Comparison of ENCODE assay signal across 21 mouse cellular contexts in the genomic region with DNA sequence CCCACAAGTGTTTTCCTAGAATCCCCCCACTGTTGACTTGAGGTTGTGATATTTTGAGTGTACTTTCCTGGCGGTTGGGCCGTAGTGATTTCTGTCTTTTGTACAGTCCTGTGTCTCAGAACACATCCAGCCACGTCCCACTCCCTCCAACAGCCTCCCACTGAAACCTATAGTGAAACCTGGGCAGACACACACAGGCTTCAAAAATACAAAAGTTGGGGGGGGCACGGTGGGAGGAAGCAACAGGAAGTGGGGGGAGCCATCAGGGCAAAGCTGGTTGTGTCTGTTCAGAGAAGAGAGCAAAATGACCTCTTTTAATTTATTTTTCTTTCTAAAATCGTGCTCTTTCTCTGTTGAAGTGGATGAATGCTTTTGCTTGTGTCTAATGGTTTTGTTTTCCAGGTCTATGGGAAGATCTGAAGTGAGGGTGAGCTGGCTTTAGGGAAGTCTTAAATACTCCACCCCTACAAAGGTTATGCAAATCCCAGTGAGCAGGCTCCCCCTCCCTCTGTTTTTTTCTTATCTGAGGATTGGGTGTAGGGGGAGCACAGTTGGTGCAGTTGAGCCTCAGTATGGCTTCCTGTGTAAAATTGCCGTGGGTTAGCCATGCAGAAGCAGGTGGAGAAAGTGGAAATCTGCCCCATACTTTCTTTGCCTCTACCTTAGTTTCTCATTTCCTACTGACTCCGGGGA.
DNase-seq lines count a peak whose midpoint lies in the region; ATAC-seq lines count a peak whose summit lies in the region.
"Had no signal": no experiment of that assay in that cellular context is flagged by ENCODE, and none has a peak within 500 bp of the region (broad histone marks: within the 10 kb centered on the region; RNA-seq: fewer than 3 reads in every experiment).

No protein-coding gene starts in this region.

- no peak overlapping the region for H3K27ac ChIP-seq in hindbrain, embryonic 15.5 days (replicated peaks)
- no peak overlapping the region for H3K27ac ChIP-seq in hindbrain, embryonic 12.5 days
- no peak overlapping the region for H3K27ac ChIP-seq in limb, embryonic 10.5 days
- H3K27ac ChIP-seq: embryonic facial prominence, embryonic 13.5 days; forebrain, embryonic 15.5 days; left cerebral cortex, adult 2 months; limb, embryonic 12.5 days; liver, embryonic 14.5 days had no signal

- DNase-seq in ES-CJ7 (ENCODE audit: low read depth, low spot score), result peak; percentile 33
- DNase-seq in thymus, postnatal 0 days (ENCODE audit: low spot score), result peak; percentile 65
- DNase-seq in ovary, adult 18-20 months (ENCODE audit: low spot score), result no peak
- DNase-seq in cerebellum, postnatal 25 days, result no peak
- DNase-seq in limb, embryonic 10.5 days (ENCODE audit: low spot score), result no peak
- DNase-seq: cerebellum, adult 18-20 months; gastrocnemius, postnatal 36 days; heart, postnatal 10 days; kidney, postnatal 36 days; layer of hippocampus, adult 9-11 months; right cerebral cortex, adult 18-20 months had no signal

- WGBS in hindbrain, embryonic 15.5 days, result 83% methylated on average over 7 of the region's 7 CpGs
- WGBS in hindbrain, embryonic 12.5 days, result 84% methylated on average over 7 of the region's 7 CpGs
- WGBS in limb, embryonic 10.5 days, result 86% methylated on average over 7 of the region's 7 CpGs

- no peaks in the 10 kb centered on the region for H3K9me3 ChIP-seq in hindbrain, embryonic 15.5 days
- H3K9me3 ChIP-seq in hindbrain, embryonic 12.5 days (replicated peaks), result no peaks in the 10 kb centered on the region
- no peaks in the 10 kb centered on the region for H3K9me3 ChIP-seq in limb, embryonic 10.5 days (replicated peaks)
- H3K9me3 ChIP-seq: embryonic facial prominence, embryonic 13.5 days; forebrain, embryonic 15.5 days; intestine, embryonic 15.5 days; limb, embryonic 12.5 days had no signal

- ATAC-seq in hindbrain, embryonic 15.5 days (ENCODE audit: low FRiP score, low read depth), result peak; percentile 28; the same call in 1 of the 2 replicates
- no peak for ATAC-seq in hindbrain, embryonic 12.5 days (ENCODE audit: low FRiP score)
- peak; percentile 68 for ATAC-seq in granulocyte monocyte progenitor cell, adult 5-6 weeks (replicated peaks; ENCODE audit: poor library complexity, severe bottlenecking)
- ATAC-seq: forebrain, embryonic 15.5 days; intestine, embryonic 15.5 days had no signal

- no peak overlapping the region for H3K4me2 ChIP-seq in hindbrain, embryonic 15.5 days
- no peak overlapping the region for H3K4me2 ChIP-seq in hindbrain, embryonic 12.5 days (replicated peaks)
- H3K4me2 ChIP-seq: embryonic facial prominence, embryonic 13.5 days; forebrain, embryonic 15.5 days; heart, embryonic 11.5 days; intestine, embryonic 15.5 days; limb, embryonic 12.5 days had no signal

- no peak overlapping the region for H3K9ac ChIP-seq in hindbrain, embryonic 15.5 days
- no peak overlapping the region for H3K9ac ChIP-seq in hindbrain, embryonic 12.5 days
- H3K9ac ChIP-seq: embryonic facial prominence, embryonic 13.5 days; forebrain, embryonic 15.5 days; intestine, embryonic 15.5 days; limb, embryonic 12.5 days; liver, embryonic 14.5 days had no signal

- H3K4me3 ChIP-seq in hindbrain, embryonic 15.5 days, result no peak overlapping the region
- H3K4me3 ChIP-seq in hindbrain, embryonic 12.5 days, result no peak overlapping the region
- H3K4me3 ChIP-seq in limb, embryonic 10.5 days, result no peak overlapping the region
- H3K4me3 ChIP-seq: embryonic facial prominence, embryonic 13.5 days; forebrain, embryonic 15.5 days; intestine, embryonic 15.5 days; left cerebral cortex, adult 2 months; limb, embryonic 12.5 days had no signal

- peaks cover 5% of the 10 kb centered on the region; the same call in 1 of the 2 replicates for H3K4me1 ChIP-seq in hindbrain, embryonic 15.5 days (replicated peaks)
- H3K4me1 ChIP-seq in hindbrain, embryonic 12.5 days, result peaks cover 3% of the 10 kb centered on the region
- peaks cover 29% of the 10 kb centered on the region for H3K4me1 ChIP-seq in limb, embryonic 10.5 days
- H3K4me1 ChIP-seq: forebrain, embryonic 15.5 days had no signal

- no peaks in the 10 kb centered on the region for H3K36me3 ChIP-seq in hindbrain, embryonic 15.5 days
- H3K36me3 ChIP-seq in hindbrain, embryonic 12.5 days, result 0 out of 2 replicates have a peak, but pooled peaks cover 5% of the 10 kb centered on the region
- peaks cover 3% of the 10 kb centered on the region for H3K36me3 ChIP-seq in limb, embryonic 10.5 days
- H3K36me3 ChIP-seq: forebrain, embryonic 15.5 days; intestine, embryonic 15.5 days; limb, embryonic 12.5 days had no signal

- no peaks in the 10 kb centered on the region for H3K27me3 ChIP-seq in hindbrain, embryonic 15.5 days
- no peaks in the 10 kb centered on the region for H3K27me3 ChIP-seq in hindbrain, embryonic 12.5 days
- no peaks in the 10 kb centered on the region for H3K27me3 ChIP-seq in limb, embryonic 10.5 days (ENCODE audit: low read depth, poor library complexity, severe bottlenecking)
- H3K27me3 ChIP-seq: embryonic facial prominence, embryonic 13.5 days; forebrain, embryonic 15.5 days; intestine, embryonic 15.5 days; limb, embryonic 12.5 days had no signal

Comparison
In these comparisons a context has a peak if more than half of its experiments do, and no peak if none do; other contexts are left out.
1. DNase-seq: peak in ES-CJ7 (single experiment) and thymus, postnatal 0 days (single experiment); none in ovary, adult 18-20 months (single experiment), cerebellum, postnatal 25 days (0 of 2) and limb, embryonic 10.5 days (single experiment).